ENCODE assay signal across 16 mouse cellular contexts in genomic region chr5:81073875-81074274, GRCm38 (mm10). TPM values are rescaled to one million over a fixed set of nuclear protein-coding genes. Genes with fewer than 3 reads are reported as not detected.
"Had no signal": no experiment of that assay in that cellular context is flagged by ENCODE, and none has a peak within 500 bp of the region (broad histone marks: within the 10 kb centered on the region; RNA-seq: fewer than 3 reads in every experiment).

No protein-coding gene starts in this region.

- ATAC-seq: lung, postnatal 0 days; midbrain, embryonic 13.5 days had no signal

- H3K4me1 ChIP-seq: liver, embryonic 15.5 days had no signal

- H3K27me3 ChIP-seq: liver, embryonic 15.5 days; midbrain, embryonic 13.5 days; neural tube, embryonic 15.5 days had no signal

- H3K4me3 ChIP-seq: limb, embryonic 10.5 days; liver, embryonic 15.5 days; midbrain, embryonic 13.5 days; neural tube, embryonic 15.5 days had no signal

- H3K4me2 ChIP-seq: liver, embryonic 11.5 days; liver, embryonic 15.5 days; midbrain, embryonic 13.5 days; neural tube, embryonic 15.5 days had no signal

- H3K9ac ChIP-seq: liver, embryonic 15.5 days; midbrain, embryonic 13.5 days; neural tube, embryonic 15.5 days had no signal

- DNase-seq: kidney, postnatal 25 days; layer of hippocampus, adult 9-11 months; layer of hippocampus, postnatal 36 days; lung, adult 2 months; lung, postnatal 36 days; right cerebral cortex, adult 18-20 months; right cerebral cortex, postnatal 25 days; thymus, adult 18-20 months; thymus, postnatal 14 days had no signal

- H3K9me3 ChIP-seq: limb, embryonic 10.5 days; liver, embryonic 15.5 days; midbrain, embryonic 13.5 days; neural tube, embryonic 15.5 days had no signal

- H3K36me3 ChIP-seq: limb, embryonic 10.5 days; liver, embryonic 15.5 days; midbrain, embryonic 13.5 days; neural tube, embryonic 15.5 days had no signal

- H3K27ac ChIP-seq: limb, embryonic 10.5 days; liver, embryonic 15.5 days; midbrain, embryonic 13.5 days; neural tube, embryonic 15.5 days had no signal

RNA-seq across cellular contexts. Expression of gene Adgrl3, which starts 53.9 kb away (rescaled TPM):
- total RNA-seq: megakaryocyte progenitor cell, adult 5-6 weeks had no signal
